ENCODE assay signal across 8 mouse cellular contexts in the genomic region with DNA sequence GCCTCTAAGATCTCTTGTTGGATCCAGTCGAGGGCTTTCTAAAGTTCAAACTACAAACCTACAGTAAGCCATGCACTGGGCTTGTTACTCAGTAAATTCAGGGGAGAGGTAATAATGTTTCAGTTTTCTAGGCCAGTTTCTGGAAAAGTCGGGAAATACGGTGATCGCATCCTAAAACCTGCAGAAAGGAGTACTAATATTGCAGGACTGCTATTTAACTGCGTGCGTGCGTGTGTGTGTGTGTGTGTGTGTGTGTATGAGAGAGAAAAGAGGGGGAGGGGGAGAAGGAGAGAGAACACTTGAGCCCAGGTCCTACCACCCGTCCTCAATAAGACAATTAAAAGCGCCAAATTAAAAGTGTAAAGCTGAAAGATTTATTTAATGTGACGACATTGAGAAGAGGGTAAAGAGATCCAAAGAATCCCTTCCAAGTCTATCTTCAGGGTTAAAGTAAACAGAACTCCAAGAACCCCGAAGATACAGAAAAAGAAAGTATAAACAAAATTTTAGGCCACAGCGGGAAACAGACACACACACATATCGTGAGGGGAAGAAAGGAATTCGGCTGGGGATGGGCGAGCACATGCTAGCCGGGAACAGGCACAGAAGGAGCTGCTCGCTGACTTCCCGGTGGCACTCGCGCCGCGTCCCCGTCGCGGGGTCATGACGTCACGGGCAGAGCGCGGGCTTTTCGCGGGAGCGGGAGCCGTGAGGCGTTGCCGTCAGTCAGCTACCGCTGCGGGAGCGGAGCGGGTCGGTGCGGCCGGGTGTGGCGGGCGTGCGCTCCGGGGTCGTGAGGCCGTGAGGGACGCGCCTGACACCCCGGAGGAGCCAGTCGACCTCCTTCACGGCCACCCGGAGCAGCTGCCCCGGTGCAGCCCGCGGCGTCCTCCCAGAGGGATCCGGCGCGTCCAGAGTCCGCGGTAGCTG. TPM values are rescaled to one million over a fixed set of nuclear protein-coding genes. Genes with fewer than 3 reads are reported as not detected.
DNase-seq lines count a peak whose midpoint lies in the region; ATAC-seq and TF ChIP-seq lines count a peak whose summit lies in the region.

A gene (plus strand): TSS at position 694 of the 930 bp plus-strand sequence.

- TF ChIP-seq EP300 in MEL (IDR thresholded peaks at IDR 0.05; ENCODE audit: low read depth in 1 of 2, low read length in 2 of 2) = no peak
- TF ChIP-seq EP300 in lung, postnatal 0 days (IDR thresholded peaks at IDR 0.05) = no peak

- TF ChIP-seq CTCF in MEL (IDR thresholded peaks at IDR 0.05 in 2 of 3, conservative IDR thresholded peaks at IDR 0.05 in 1 of 3; ENCODE audit: control insufficient read depth in 1 of 3, insufficient read depth in 1 of 3, low read depth in 2 of 3, low read length in 3 of 3, poor library complexity in 1 of 3, severe bottlenecking in 1 of 3) = 0 out of 6 replicates have a peak, but pooled peaks of 1 of the 3 experiments have one; percentile 9
- TF ChIP-seq CTCF in cerebellum, adult 2 months (IDR thresholded peaks at IDR 0.05; ENCODE audit: borderline replicate concordance, insufficient read depth, low read depth, low read length) = no peak
- no peak for TF ChIP-seq CTCF in lung, postnatal 0 days (IDR thresholded peaks at IDR 0.05)

- H3K79me2 ChIP-seq in MEL (ENCODE audit: control insufficient read depth, insufficient read depth, low read length, poor library complexity) = peaks cover 4% of the 10 kb centered on the region; the same call in 1 of the 2 replicates

- peaks cover 0 to 16% of the 10 kb centered on the region in 2 experiments; a peak in 2 of 4 replicates for H3K36me3 ChIP-seq in MEL (ENCODE audit: control insufficient read depth in 1 of 2, insufficient read depth in 2 of 2, low read length in 2 of 2)
- peaks cover 19% of the 10 kb centered on the region for H3K36me3 ChIP-seq in hindbrain, embryonic 10.5 days
- H3K36me3 ChIP-seq in lung, postnatal 0 days (ENCODE audit: insufficient read depth, low read length) = no peaks in the 10 kb centered on the region

- peak; percentile 97 for DNase-seq in MEL (ENCODE audit: low read depth, low spot score)
- peak; percentile 92 to 94 for DNase-seq in cerebellum, adult 2 months
- DNase-seq in forelimb bud, embryonic 11.5 days (ENCODE audit: low read depth, low spot score) = peak; percentile 90
- peak; percentile 94 for DNase-seq in hindbrain, embryonic 10.5 days (ENCODE audit: low spot score)
- peak; percentile 86 for DNase-seq in layer of hippocampus, adult 9-11 months
- peak; percentile 91 for DNase-seq in lung, postnatal 0 days (ENCODE audit: low spot score)
- DNase-seq in ovary, postnatal 14 days (ENCODE audit: low spot score) = peak; percentile 93
- peak; percentile 94 for DNase-seq in thymus, postnatal 14 days

- H3K27ac ChIP-seq in MEL (ENCODE audit: control insufficient read depth, low read depth, low read length) = peak within 1 kb of the TSS; percentile 72
- no peak within 1 kb of the TSS for H3K27ac ChIP-seq in cerebellum, adult 2 months (ENCODE audit: insufficient read depth, low read length)
- peak within 1 kb of the TSS; percentile 95 for H3K27ac ChIP-seq in hindbrain, embryonic 10.5 days
- H3K27ac ChIP-seq in lung, postnatal 0 days (ENCODE audit: low read length) = peak within 1 kb of the TSS; percentile 51; the same call in 1 of the 2 replicates

- H3K9me3 ChIP-seq in MEL (replicated peaks; ENCODE audit: insufficient read depth, low read length) = no peaks in the 10 kb centered on the region
- H3K9me3 ChIP-seq in hindbrain, embryonic 10.5 days = no peaks in the 10 kb centered on the region
- H3K9me3 ChIP-seq in lung, postnatal 0 days (ENCODE audit: low read length) = no peaks in the 10 kb centered on the region

- 3% methylated on average over 63 of the region's 63 CpGs for WGBS in cerebellum, adult 2 months
- WGBS in hindbrain, embryonic 10.5 days = 6% methylated on average over 63 of the region's 63 CpGs
- WGBS in lung, postnatal 0 days = 5% methylated on average over 50 of the region's 63 CpGs

- H3K9ac ChIP-seq in MEL (ENCODE audit: control insufficient read depth, low read depth, low read length, poor library complexity, severe bottlenecking) = peak within 1 kb of the TSS; percentile 87
- peak within 1 kb of the TSS; percentile 68 for H3K9ac ChIP-seq in lung, postnatal 0 days (replicated peaks; ENCODE audit: low read depth)

- no peak for TF ChIP-seq RAD21 in MEL (IDR thresholded peaks at IDR 0.05; ENCODE audit: low read depth, low read length)

- peak; percentile 96 for ATAC-seq in lung, postnatal 0 days

- TF ChIP-seq POLR2A in MEL (IDR thresholded peaks at IDR 0.05; ENCODE audit: control insufficient read depth in 1 of 2, insufficient read depth in 1 of 2, low read depth in 1 of 2, low read length in 2 of 2, poor library complexity in 1 of 2) = peak; percentile 99
- TF ChIP-seq POLR2A in cerebellum, adult 2 months (IDR thresholded peaks at IDR 0.05; ENCODE audit: borderline replicate concordance, insufficient read depth, low read length) = peak; percentile 92

- H3K4me1 ChIP-seq in MEL (ENCODE audit: control insufficient read depth in 1 of 2, insufficient read depth in 2 of 2, low read length in 2 of 2) = peaks cover 0 to 4% of the 10 kb centered on the region in 2 experiments; a peak in 1 of 4 replicates
- no peaks in the 10 kb centered on the region for H3K4me1 ChIP-seq in cerebellum, adult 2 months (ENCODE audit: control insufficient read depth, insufficient read depth, low read length)
- peaks cover 16% of the 10 kb centered on the region; the same call in 1 of the 2 replicates for H3K4me1 ChIP-seq in hindbrain, embryonic 10.5 days (replicated peaks)
- H3K4me1 ChIP-seq in lung, postnatal 0 days (ENCODE audit: insufficient read depth, low read depth, low read length) = no peaks in the 10 kb centered on the region

- H3K4me2 ChIP-seq in lung, postnatal 0 days (replicated peaks; ENCODE audit: low read depth, low read length) = peak within 1 kb of the TSS; percentile 70

- no peaks in the 10 kb centered on the region for H3K27me3 ChIP-seq in MEL (ENCODE audit: control insufficient read depth in 1 of 2, insufficient read depth in 2 of 2, low read length in 2 of 2)
- H3K27me3 ChIP-seq in cerebellum, adult 2 months (ENCODE audit: control insufficient read depth, insufficient read depth, low read length) = no peaks in the 10 kb centered on the region
- 0 out of 2 replicates have a peak, but pooled peaks cover 4% of the 10 kb centered on the region for H3K27me3 ChIP-seq in hindbrain, embryonic 10.5 days (ENCODE audit: insufficient read depth, poor library complexity, severe bottlenecking)
- H3K27me3 ChIP-seq in lung, postnatal 0 days (replicated peaks; ENCODE audit: insufficient read depth, low read length) = no peaks in the 10 kb centered on the region

- H3K4me3 ChIP-seq in MEL (ENCODE audit: control insufficient read depth in 1 of 2, insufficient read depth in 1 of 2, low read depth in 2 of 2, low read length in 2 of 2) = peak within 1 kb of the TSS; percentile 64 to 65
- peak within 1 kb of the TSS; percentile 55 for H3K4me3 ChIP-seq in cerebellum, adult 2 months (replicated peaks; ENCODE audit: insufficient read depth, low read depth, low read length)
- H3K4me3 ChIP-seq in hindbrain, embryonic 10.5 days = peak within 1 kb of the TSS; percentile 82
- H3K4me3 ChIP-seq in lung, postnatal 0 days (ENCODE audit: low read depth, low read length) = peak within 1 kb of the TSS; percentile 89

TF ChIP-seq in MEL, 35 proteins besides CTCF, POLR2A, EP300 and RAD21 (continues in another document):
- TF ChIP-seq TCF12 (IDR thresholded peaks at IDR 0.05; ENCODE audit: low read depth, low read length) = peak; percentile 82
- peak; percentile 49; the same call in 1 of the 2 replicates for TF ChIP-seq ETS1 (IDR thresholded peaks at IDR 0.05; ENCODE audit: low read depth, low read length)
- TF ChIP-seq ELF1 (IDR thresholded peaks at IDR 0.05; ENCODE audit: low read depth, low read length) = peak; percentile 91
- TF ChIP-seq MAX (IDR thresholded peaks at IDR 0.05; ENCODE audit: low read length) = peak; percentile 99
- no peak for TF ChIP-seq TAL1 (IDR thresholded peaks at IDR 0.05; ENCODE audit: low read length)
- peak; percentile 97 for TF ChIP-seq NELFE (IDR thresholded peaks at IDR 0.05; ENCODE audit: low read depth, low read length)
- peak; percentile 100 for TF ChIP-seq E2F4 (IDR thresholded peaks at IDR 0.05; ENCODE audit: borderline replicate concordance, low read depth, low read length)
- TF ChIP-seq GATA1 (IDR thresholded peaks at IDR 0.05; ENCODE audit: low read depth, low read length) = no peak
- 0 out of 2 replicates have a peak, but pooled peaks have one; percentile 19 for TF ChIP-seq USF1 (IDR thresholded peaks at IDR 0.05; ENCODE audit: low read depth, low read length)
- no peak for TF ChIP-seq GABPA (IDR thresholded peaks at IDR 0.05; ENCODE audit: low read depth, low read length)
- no peak for TF ChIP-seq SMC3 (IDR thresholded peaks at IDR 0.05; ENCODE audit: low read depth, low read length)
- TF ChIP-seq UBTF (IDR thresholded peaks at IDR 0.05; ENCODE audit: borderline replicate concordance, insufficient read depth, low read depth, low read length) = peak; percentile 84; the same call in 1 of the 2 replicates
- TF ChIP-seq HCFC1 (IDR thresholded peaks at IDR 0.05; ENCODE audit: low read depth, low read length) = peak; percentile 91
- TF ChIP-seq MEF2A (IDR thresholded peaks at IDR 0.05; ENCODE audit: extremely low read depth, insufficient replicate concordance, low read depth, low read length, poor library complexity, severe bottlenecking) = no peak
- TF ChIP-seq CHD2 (IDR thresholded peaks at IDR 0.05; ENCODE audit: low read length) = peak; percentile 48; the same call in 1 of the 2 replicates
- peak; percentile 76 for TF ChIP-seq KAT2A (conservative IDR thresholded peaks at IDR 0.05; ENCODE audit: low read depth, low read length)
- TF ChIP-seq ZMIZ1 (IDR thresholded peaks at IDR 0.05; ENCODE audit: low read depth, low read length) = peak; percentile 78; the same call in 1 of the 2 replicates
- no peak for TF ChIP-seq MAZ (IDR thresholded peaks at IDR 0.05; ENCODE audit: low read depth, low read length)
- TF ChIP-seq NRF1 (IDR thresholded peaks at IDR 0.05; ENCODE audit: insufficient read depth, low read depth, low read length, poor library complexity, severe bottlenecking) = 0 out of 2 replicates have a peak, but pooled peaks have one; percentile 4
- TF ChIP-seq MAFK (IDR thresholded peaks at IDR 0.05; ENCODE audit: borderline replicate concordance, low read depth, low read length) = no peak

RNA-seq across cellular contexts. Expression of the gene that starts here (rescaled TPM):
- 29.8 and 31.2 TPM in 2 replicates for total RNA-seq in MEL (2012; rRNA removed)
- polyA plus RNA-seq in MEL (2012; ENCODE audit: insufficient read depth in 1 of 2, insufficient read length in 2 of 2, low read depth in 1 of 2, low replicate concordance in 2 of 2, missing spikeins in 1 of 2) = 100 to 1,000 TPM in 1 of 2 experiments, 10 to 100 TPM in 1; 53.4 to 239 TPM
- polyA plus RNA-seq in cerebellum, adult 2 months (2012; rRNA removed) = 5.4 and 7.1 TPM in 2 replicates
- 21.1 and 38.8 TPM in 2 replicates for polyA plus RNA-seq in hindbrain, embryonic 10.5 days (2016; fragmentation: Nextera tagmentation; extraction: Ambion mirVana)
- 5.3 and 6.5 TPM in 2 replicates for polyA plus RNA-seq in lung, postnatal 0 days (2015; fragmentation: Nextera tagmentation; extraction: Ambion mirVana)
